Mouse (Mus musculus): ENCODE data around the gene Klc3. TPM values are rescaled to one million over a fixed set of nuclear protein-coding genes. Genes with fewer than 3 reads are reported as not detected.

Gene Klc3
- total RNA-seq, 2 experiments from 2014 or later = 0.93 to 1.2 TPM

Small RNA genes within 50 kb of the gene (microRNA-seq; reads per million reads assigned to microRNA genes)
- gene Mir343 = not detected

Other genes with a start within 250 kb of the Klc3 start
- gene Gipr, start 238.0 kb downstream of the Klc3 start, total RNA-seq (2021) = 1 to 10 TPM; 4.7 to 4.8 TPM
- gene Eml2, start 227.7 kb downstream of the Klc3 start, total RNA-seq (2021) = 100 to 1,000 TPM; 202 to 211 TPM
- 1 to 10 TPM; 4.8 to 5.0 TPM for gene Gpr4, start 191.6 kb downstream of the Klc3 start, total RNA-seq (2021)
- 10 to 100 TPM; 36.6 to 38.0 TPM for gene Opa3, start 175.8 kb downstream of the Klc3 start, total RNA-seq (2021)
- gene Vasp, start 132.3 kb downstream of the Klc3 start, total RNA-seq (2021) = 10 to 100 TPM; 23.1 to 23.5 TPM
- gene Ppm1n, start 124.0 kb downstream of the Klc3 start, total RNA-seq (2021) = under 1 TPM; 0.34 to 0.49 TPM
- 100 to 1,000 TPM; 145 to 151 TPM for gene Rtn2, start 121.5 kb downstream of the Klc3 start, total RNA-seq (2021)
- gene Fosb, start 94.1 kb downstream of the Klc3 start, total RNA-seq (2021) = 1 to 10 TPM; 2.2 to 2.3 TPM
- 10 to 100 TPM; 38.5 to 50.6 TPM for gene Ercc1, start 59.3 kb downstream of the Klc3 start, total RNA-seq (2021)
- 10 to 100 TPM; 16.8 to 18.2 TPM for gene Cd3eap, start 44.6 kb downstream of the Klc3 start, total RNA-seq (2021)
- 1 to 10 TPM; 5.3 to 7.2 TPM for gene Ppp1r13l, start 44.4 kb downstream of the Klc3 start, total RNA-seq (2021)
- gene Ercc2, start 22.1 kb downstream of the Klc3 start, total RNA-seq (2021) = 10 to 100 TPM; 39.0 to 39.7 TPM
- 1 to 10 TPM in 1 of 2 experiments, under 1 TPM in 1; 0.57 to 1.0 TPM for gene Ckm, start 672 bp upstream of the Klc3 start, total RNA-seq (2021)
- gene Mark4, start 54.7 kb upstream of the Klc3 start, total RNA-seq (2021) = 100 to 1,000 TPM; 110 to 115 TPM
- 1 to 10 TPM in 1 of 2 experiments, under 1 TPM in 1; 0.69 to 1.4 TPM for gene Exoc3l2, start 59.2 kb upstream of the Klc3 start, total RNA-seq (2021)
- gene Bloc1s3, start 104.3 kb upstream of the Klc3 start, total RNA-seq (2021) = 1 to 10 TPM; 7.6 to 7.8 TPM
- 10 to 100 TPM; 18.4 to 24.1 TPM for gene Trappc6a, start 104.3 kb upstream of the Klc3 start, total RNA-seq (2021)
- gene Nkpd1, start 113.7 kb upstream of the Klc3 start, total RNA-seq (2021) = under 1 TPM; 0.49 to 0.94 TPM
- 10 to 100 TPM; 78.7 to 79.3 TPM for gene Ppp1r37, start 159.0 kb upstream of the Klc3 start, total RNA-seq (2021)
- gene Zfp296, start 173.2 kb upstream of the Klc3 start, total RNA-seq (2021) = under 1 TPM; 0.36 to 0.45 TPM
- 10 to 100 TPM; 51.7 to 55.2 TPM for gene Gemin7, start 173.5 kb upstream of the Klc3 start, total RNA-seq (2021)
- 10 to 100 TPM; 78.0 to 81.5 TPM for gene Clasrp, start 200.4 kb upstream of the Klc3 start, total RNA-seq (2021)
- gene Relb, start 225.3 kb upstream of the Klc3 start, total RNA-seq (2021) = 1 to 10 TPM; 5.9 to 6.5 TPM